Mouse (Mus musculus): Measurements from ENCODE around the gene Ttk.

The Ttk gene

DNA sequence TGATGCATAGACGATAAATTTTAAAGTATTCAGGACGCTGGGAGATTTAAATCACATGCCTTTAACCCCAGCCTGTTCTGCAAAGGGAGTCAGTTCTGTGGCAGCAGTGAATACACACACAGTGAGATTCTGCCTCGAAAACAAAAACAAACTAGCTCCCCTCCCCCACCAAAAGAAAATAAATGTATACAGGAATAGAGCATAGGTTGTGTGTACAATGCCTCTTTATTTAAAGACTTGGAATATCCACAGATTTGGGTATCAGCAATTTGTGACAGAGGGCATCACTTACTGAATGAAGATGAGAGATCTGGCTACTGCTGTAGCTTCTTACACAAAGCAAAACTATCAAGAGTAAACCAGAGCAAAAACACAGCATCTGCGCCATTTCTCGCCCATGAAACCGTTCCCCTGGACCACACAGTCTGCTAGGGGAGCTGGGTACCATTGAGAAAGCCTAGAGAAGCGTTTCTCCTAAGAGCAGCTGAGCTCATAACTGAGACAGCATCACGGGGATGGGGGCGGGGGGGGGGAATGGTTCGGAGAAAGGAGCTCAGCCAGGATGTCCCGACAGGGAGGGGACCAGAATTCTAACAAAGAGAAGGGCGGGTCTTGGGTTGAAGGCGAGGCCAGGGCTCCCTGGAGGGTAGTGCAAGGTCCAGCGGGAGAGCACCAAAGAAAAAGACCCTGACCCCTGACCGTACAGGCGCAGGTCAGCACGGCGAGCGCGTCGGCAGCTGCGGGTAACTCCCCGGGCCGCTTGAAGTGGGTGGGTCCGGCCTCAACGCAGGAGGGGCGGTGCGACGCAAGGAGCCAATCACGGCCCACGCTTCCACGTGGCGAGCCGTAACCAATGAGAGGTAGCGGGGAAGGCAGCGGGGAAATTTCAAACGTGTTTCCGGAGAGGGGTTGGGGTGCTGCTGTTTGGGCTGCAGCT lies at the start of gene Ttk:
Ttk (plus strand) TSS at position 879 of the 937 bp plus-strand sequence.
- DNase-seq = peak; percentile 93

DNA sequence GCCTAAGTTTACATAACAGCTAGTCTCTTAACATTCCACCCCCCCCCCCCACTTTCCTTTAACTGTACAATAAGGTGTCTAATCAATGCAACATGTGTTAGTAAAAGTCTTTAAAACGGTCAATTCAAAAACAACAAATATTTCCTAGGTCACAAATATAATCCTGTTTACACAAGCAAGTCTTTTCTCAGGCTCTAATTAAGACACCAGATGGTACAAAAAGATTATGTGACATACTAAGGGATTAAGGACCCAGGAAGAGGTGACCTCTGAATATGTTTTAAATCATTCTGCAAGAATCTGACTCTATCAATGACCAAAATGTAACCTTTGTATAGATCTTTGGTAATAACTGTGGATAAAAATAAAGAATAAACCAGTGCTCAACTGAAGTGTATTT lies 49.0 kb upstream of the Ttk start:
- no peak for DNase-seq

DNA sequence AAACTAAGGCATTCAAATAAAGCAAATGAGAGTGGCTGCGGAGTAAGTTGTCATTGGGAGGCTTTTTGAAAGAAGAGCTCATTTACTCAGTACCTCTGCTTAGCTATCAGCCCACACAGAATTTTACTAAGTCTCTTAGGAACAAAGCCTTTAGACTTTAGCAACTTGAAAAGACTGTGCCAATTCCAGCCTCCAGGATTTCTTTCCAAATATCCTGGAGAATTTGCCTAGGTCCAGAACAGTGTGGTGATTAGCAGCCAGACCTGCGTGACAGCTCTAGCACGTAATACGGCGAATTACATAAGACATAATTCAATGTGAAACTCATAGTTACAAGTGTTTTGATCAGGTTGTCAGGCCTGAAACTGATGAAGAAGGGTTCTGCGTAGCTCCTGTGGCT lies 45.2 kb upstream of the Ttk start:
- no peak for DNase-seq

DNA sequence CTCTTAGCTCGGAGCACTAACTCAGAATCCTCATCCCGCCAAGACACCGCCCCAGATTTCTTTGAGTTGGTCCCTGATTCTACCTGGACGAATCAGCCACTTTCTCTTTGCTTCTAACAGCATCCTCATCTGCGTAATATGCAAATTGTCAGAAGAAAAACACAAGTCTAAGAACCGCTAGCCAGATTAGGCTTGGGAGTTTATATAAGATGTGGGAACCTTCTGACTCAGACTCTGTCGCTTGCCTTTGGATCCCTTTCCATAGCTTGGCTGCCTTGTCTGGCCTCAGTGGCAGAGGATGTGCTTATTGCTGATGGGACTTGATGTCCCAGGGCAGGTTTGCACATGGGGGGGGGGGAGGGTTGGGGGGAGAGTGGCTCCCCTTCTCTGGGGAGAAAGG lies 37.6 kb upstream of the Ttk start:
- DNase-seq = no peak

DNA sequence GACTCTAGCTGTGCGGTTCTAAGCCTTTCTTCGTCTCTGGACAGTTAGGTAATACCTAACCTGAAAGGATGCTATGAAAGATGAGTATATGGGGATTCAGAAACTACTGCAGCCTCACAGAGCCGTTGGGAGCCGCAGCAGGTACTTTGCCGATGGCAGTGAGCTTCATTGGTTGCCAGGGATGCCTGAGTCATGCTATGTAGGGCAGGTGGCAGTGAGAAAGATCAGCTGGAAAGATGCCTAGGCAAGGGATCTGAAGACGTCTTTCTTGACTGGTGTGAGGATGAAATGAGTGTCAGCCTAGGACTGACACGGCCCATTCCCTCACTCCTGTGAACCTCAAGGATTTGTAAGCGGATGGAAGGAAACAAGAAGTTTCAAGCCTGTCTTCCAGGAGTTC lies 36.6 kb upstream of the Ttk start:
- DNase-seq = no peak

DNA sequence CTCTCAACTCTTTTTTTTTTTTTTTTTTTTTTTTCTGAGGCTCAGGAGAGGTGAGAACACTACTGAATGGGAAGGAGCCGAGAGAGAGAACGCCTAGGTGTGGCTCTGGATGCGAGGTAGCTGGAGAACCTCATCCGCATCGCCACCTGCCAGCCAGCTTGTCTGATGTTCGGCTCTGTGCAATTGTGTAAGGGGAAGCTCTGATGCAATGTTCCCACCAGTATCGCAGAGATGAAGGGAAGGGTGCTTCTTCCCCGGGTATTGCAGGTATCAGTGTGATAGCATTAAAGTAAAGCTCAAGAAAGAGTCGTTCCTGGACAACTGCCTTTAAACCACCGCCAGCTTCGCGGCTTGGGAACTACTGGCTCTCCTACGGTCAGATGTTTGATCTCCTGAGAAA lies 30.1 kb upstream of the Ttk start:
- DNase-seq = no peak

DNA sequence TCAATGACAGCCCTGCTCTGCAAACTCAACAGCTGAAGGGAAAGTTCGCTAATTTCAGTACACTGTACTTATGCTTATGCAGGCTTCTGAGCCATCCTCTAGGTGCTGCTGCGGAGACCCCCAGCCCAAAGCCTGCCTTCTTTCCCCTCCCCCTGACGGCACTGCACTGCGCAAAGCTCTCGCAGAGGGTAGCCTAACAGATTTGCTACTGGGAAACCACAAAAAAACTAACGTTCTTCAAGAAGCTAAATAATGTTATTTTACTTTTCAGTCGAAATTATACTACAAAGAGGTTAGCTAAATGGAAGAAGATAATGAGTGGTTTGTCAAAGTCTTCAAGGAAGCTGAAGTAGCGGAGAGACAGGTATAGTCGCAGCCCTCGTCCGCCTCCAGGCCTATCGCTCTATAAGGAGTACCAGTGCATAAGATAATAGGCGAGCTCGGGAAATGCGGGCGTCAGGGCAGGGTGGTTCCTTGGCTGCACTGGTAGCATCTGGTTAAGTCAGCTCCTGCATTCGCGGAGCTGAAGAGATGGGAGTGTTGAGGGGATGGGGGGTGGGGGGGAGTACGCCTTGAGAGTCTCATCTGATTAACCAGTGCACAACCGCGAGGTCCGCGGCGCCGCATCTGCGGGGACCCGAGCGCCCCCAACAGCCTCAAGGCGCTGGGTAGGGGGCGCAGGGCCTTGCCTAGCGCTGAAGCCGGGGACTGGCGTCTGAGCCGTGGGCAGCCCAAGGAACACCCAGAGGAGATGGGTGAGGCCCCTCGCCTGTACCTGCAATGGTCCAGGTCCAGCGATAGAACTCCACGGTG lies 29.1 kb upstream of the Ttk start:
- DNase-seq = no peak

DNA sequence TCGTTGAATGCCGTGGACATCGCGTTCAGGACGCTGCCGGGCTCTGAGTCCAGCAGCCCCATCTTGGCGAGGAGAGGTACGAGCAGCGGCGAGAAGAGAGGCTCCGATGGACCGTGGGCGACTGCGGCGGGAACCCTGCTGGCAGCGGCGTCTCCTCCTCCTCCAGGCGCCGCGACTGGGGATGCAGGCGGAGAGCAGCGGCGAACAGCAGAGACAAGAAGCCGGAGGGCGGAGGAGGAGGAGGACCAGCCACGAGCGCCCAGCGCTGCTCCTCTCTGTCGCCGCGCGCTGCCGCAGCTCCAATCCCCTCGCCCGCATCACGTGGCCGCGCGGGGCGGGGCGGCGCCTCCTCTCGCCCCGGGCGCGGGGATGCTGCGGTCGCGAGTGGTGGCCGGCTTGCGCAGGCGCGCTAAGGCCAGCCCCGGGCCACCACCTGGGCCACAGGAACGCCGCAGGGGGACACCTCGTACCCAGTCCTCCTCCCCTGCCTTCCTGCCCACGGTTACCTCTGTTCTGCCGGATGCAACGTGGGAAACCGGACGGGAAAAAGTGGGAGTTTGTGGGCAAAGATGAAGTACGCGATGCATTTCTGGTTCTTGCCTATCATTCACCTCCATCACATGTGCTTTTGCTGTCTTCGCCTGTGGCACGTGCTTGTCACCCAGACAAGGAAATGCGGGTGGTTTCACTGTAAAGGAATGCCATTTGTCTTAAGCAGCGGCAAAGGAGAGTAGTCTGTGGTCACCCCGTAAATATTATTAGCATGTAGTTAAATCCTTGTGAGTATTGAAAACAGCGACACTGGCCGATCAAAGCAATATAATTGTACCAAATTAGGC lies 28.3 kb upstream of the Ttk start, which contains the start of gene Elovl4:
Elovl4 (minus strand) TSS at position 301 of the 839 bp plus-strand sequence.
- peak; percentile 34 for DNase-seq

DNA sequence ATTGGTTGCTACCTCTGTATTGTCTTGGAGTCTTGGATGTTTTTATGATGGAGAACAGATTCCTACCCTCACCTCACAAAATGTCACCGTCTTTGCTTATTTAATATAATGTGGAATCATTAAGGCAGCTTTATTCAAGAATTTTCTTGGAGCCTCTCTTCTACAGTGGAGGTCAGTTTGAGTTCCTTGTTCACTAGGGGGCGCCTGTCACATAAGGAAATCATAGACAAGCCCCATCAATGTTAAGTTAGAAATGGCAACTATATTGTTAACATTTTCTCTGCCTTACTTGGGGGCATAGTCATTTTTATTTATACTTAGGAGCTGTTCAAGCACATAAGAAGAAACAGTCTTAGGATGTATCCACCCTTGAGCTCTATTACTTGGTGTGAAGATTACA lies 26.9 kb upstream of the Ttk start:
- DNase-seq = peak; percentile 35

DNA sequence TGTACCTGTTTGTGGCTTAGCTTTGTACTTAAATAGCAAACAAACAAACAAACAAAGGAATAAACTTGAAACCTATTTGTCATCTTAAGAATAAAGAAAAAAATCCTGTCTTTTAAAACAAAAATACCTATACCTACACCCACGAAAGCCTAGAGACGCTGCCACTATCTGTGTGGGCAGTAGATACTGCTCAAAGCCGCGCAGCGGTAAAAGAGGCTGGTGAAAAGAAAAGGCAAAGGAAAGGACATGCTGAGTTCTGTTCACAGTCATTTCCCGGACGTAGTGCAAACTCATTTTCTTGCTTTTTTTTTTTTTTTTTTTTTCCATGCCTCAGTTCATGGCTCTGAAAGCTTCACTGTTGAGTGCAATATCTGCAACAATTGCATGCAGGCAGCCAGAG lies 15.3 kb upstream of the Ttk start:
- DNase-seq = no peak

DNA sequence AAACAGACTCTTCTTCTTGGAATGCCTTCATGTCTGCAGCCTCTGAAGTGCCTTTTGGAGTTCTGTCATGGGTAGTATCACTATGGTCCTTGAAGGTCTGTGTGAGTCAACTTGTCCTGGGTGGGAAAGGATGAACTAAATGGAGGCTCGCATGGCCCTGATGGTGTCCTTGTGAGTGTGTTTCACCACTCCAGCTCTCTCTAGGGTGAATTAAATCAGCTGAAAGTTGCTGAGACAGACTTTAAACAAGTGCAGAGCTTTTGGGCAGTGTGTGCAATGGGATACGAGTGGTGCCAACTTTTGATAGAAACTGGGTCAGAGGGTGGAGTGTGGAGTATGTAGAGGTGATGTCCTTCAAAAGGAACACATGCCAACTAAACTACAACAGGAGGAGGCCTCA lies 13.5 kb upstream of the Ttk start:
- DNase-seq = no peak

DNA sequence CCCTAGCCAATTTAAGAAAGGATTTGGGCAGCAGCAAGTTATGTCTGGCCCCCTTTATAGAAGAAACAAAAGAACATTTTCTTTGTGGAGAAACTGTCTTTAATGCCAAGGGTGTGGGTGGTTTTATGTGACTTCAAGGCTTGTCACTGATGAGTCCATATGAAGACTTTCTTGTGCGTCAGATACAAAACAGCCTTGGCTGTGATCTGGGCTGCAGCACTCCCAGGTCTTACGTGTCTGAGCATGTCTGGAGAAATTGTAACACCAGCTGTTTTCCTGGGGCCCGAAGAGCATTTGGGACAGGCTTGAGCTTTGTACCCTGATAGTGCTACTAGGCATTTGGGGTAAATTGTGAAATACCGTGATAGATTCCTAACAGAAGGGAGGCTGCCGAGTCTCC lies 11.6 kb upstream of the Ttk start:
- no peak for DNase-seq

DNA sequence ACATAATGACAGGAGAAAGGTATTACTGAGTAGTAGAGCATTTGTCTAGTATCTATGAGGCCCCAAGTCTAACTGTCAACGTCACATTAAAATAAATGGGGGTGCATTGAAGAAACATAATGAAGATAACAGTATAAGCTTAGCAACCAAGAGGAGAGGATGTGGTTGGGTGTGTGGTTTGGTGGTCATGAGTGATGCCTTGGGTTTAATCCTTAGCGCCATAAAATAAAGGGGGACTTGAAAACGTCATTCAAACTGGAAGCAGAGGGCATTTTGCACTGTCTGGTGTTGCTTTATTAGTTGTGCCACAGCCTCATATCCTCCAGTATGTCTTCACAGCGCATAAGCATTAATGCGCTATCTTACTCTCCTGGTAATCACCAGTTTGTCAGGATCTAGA lies 4.6 kb upstream of the Ttk start:
- no peak for DNase-seq

DNA sequence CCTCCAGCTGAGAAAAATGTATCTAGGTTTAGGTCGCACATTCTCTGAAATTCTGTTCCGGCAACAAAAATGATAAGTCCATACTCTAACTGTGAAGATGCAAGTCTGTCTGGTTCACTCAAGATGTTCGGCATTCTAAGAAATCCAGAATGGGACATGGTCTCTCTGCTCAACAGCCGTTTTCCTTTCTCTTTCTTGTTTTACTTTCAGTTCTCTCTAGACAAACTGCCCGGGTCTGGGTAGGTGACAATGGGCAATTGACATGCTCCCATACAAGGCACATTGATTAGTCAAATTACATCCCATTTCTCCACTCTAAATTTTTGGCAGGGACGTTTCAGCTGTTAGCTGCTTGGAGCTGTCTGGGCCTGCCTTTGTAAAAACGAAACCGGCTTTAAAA lies 3.3 kb upstream of the Ttk start:
- DNase-seq = no peak

DNA sequence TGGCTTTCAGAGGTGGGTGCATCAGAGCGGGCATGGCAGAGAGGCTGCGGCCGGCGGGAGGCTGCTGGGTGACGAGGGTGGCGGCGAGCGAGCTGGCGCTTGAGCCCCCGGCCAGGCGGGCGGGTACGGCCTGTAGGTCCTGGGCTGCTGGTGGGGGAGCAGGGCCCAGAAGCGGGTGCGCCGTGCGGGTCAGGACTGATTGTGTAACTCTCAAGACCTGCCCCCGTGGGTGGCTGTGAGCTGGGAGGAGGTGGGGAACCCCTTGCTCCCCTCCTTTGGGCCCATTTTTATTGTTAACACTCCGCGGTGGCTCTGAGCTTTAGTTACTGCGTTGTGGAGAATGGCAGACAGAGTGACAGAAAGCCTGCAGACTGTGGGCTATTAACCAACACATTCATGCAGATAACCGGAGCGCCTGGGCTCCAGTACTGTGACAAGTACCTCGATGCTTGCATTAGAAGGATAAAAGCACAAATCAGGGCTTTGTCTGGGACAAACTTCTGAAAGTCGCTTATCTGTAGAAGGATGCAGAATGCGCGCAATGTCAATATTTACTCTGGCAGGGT lies 342 bp downstream of the Ttk start:
- no peak for DNase-seq

DNA sequence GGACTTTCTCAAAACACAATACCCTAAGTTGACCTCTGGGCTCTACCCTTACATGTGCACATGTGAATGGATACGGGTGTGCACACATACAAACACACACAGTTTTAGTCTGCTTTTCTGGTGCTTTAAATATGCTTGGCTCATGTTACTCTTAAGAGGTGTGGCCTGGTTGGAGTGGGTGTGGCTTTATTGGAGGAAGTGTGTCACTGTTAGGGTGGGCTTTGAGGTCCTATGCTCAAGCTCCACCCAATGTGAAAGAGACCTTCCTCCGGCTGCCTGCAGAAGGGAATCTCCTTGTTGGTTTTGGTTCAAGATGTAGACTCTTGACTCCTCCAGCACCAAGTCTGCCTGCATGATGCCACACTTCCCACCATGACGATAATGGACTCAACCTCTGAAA lies 18.0 kb downstream of the Ttk start:
- DNase-seq = no peak

DNA sequence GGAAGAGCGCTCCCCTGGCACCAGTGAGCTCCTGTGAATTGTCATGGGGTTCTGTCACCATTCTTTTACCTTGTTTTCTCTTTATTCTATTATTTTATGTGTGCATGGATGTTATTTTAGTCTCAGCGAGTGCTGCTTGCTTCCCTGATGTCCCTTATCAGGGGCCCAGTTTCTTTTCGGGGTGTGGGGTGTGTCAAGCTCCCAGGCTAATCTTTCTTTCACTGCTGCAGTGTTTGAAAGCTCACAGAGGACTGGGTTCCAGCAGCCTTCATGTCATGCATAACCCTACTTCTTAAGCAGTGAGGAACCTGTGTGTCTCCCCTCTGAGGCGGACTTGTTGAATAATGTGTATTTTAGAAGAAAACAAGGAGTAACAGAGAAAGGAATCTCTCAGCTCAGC lies 30.7 kb downstream of the Ttk start:
- DNase-seq = peak; percentile 62

DNA sequence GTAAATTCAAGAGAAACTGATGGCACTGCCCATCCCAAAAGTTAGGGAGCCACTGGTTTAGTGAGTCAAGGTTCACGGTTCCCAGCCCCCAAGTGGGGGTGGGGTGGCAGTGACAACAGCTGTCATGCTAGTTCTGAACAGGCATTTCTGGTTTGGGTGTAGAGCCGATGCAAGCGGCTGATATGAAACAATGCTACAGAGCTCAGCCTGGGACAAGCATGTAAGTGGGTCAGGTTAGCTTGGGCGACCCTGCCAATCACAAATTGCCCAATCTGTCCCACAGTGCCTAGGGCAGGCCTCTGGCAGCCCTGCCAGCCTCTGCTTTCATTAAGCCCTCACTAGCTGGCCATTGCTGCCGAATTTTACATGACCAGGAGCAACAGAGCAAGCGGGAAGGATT lies 47.7 kb downstream of the Ttk start:
- no peak for DNase-seq

DNA sequence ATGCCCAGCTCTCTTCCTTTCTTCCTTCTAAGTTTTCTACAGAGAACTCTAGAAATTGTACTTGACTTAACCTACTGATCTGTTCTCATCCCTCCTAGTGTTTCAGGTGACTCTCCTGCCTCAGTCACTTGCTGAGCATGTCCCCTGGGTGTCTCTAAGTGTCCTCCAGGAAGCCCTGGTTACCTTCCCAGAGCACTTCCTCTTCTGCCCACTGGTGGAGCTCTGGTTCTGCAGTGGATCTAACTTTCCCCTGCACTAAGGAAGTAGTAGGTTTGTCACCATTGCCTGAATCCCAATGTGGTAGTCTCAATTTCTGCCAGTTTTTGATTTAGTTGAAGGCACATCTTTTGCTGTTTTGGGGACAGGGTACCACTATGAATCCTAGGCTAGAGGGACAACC lies 51.7 kb downstream of the Ttk start:
- DNase-seq = no peak

DNA sequence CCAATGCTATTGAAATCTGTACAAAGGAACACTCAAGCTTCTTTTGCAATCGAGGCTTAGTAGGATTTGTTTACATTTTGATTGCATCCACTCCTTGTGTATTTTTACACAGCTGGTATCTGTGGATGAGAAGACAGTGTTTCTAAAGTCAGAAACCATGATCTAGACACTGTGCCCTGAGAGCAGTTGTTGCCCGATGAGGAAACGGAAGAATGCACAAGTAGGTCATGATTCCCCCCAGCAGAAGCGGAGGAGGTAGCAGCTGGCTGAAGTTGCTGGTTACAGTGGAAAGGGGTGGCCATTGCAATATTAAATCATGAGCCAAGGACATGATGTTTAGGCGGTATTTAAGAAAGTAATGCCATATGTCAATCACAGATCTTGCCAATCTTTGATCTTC lies 53.7 kb downstream of the Ttk start:
- DNase-seq = no peak

DNA sequence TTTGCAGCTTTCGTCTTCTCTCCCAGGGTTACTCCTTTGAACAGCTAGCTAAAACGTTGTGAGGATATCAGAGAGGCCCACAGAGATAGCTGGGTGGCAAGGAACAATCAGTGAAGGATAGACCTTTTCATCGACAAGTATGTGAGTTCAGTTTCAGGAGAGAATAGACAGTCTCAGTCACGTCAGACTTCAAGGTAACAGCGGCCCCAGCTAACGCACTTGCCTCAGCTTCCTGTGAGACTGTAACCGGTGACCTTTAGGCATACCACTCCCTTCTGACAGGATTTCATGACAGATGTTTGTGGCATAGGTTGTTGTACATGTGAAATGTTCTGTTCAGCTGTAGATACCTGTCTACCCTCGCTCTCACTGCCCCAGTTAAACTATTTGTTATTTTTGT lies 58.6 kb downstream of the Ttk start:
- DNase-seq = no peak

DNA sequence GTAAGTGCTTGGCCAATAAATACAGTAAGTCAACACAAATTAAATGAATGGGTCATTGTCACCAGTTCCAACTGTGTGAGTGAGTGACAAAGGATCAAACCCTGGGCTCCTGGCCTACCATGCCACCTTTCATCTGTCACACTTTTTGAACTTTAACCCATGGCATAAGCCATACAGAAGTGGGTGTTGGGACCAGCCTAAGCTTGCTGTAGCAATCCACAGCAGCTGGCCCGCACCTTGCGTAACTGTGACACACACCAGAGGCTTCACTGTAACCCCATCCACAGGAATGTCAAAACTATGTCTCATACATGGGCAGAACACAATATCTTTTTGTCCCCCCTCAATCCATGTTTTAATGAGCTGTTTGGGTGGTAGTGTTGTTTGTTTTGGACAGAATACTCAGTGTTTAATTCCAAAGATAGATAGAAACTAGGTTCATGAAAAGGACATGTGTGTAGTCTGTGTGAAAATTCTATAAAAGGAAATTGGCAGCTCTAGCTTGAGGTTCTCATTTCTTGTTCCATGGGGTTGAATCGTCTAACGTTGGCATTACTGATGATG lies 59.4 kb downstream of the Ttk start:
- peak; percentile 17 for DNase-seq

Data from liver (tissue).